15 mouse cellular contexts compared by ENCODE assay signal in the genomic region with DNA sequence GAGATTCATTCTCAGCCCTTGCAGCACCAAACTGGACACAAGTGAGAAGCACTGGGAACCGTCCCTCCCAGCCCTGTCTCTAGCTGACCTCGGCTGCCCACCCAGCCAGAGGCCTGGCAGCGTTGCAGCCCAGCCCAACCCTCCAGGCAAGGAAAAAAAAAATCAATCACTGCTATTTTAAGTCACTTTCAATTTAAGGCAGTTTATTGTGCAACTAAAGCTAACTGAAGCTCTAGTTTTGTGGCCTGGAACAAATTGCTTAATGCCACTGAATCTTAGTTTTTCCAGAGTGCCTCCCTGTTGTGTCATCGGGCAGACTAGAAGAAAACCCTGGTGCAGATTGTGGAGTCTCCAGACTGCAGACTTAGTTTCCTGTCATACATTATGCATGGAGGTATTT. TPM values are rescaled to one million over a fixed set of nuclear protein-coding genes. Genes with fewer than 3 reads are reported as not detected.
A peak's percentile ranks its signal among the peaks of the same experiment; 100 is the strongest.
DNase-seq lines count a peak whose midpoint lies in the region; ATAC-seq and TF ChIP-seq lines count a peak whose summit lies in the region.
"Had no signal": no experiment of that assay in that cellular context is flagged by ENCODE, and none has a peak within 500 bp of the region (broad histone marks: within the 10 kb centered on the region; RNA-seq: fewer than 3 reads in every experiment).

No protein-coding gene starts in this region.

- H3K4me3 ChIP-seq in lung, adult 2 months (replicated peaks; ENCODE audit: extremely low read depth, low read depth, low read length), result no peak overlapping the region
- no peak overlapping the region for H3K4me3 ChIP-seq in lung, embryonic 14.5 days (ENCODE audit: low read depth, low read length)
- no peak overlapping the region for H3K4me3 ChIP-seq in intestine, embryonic 15.5 days (replicated peaks)
- H3K4me3 ChIP-seq: midbrain, embryonic 12.5 days had no signal

- no peak overlapping the region for H3K4me2 ChIP-seq in lung, embryonic 14.5 days
- no peak overlapping the region for H3K4me2 ChIP-seq in intestine, embryonic 15.5 days (replicated peaks)
- H3K4me2 ChIP-seq: midbrain, embryonic 12.5 days had no signal

- no peak for ATAC-seq in lung, embryonic 14.5 days (ENCODE audit: insufficient read depth)
- no peak for ATAC-seq in intestine, embryonic 15.5 days
- ATAC-seq in monocyte, adult 5-6 weeks (replicated peaks; ENCODE audit: insufficient number of reproducible peaks, low FRiP score, low TSS enrichment, poor library complexity, severe bottlenecking), result no peak

- TF ChIP-seq POLR2A in lung, adult 2 months (IDR thresholded peaks at IDR 0.05; ENCODE audit: borderline replicate concordance, extremely low read depth, low read depth, low read length), result no peak

- no peak overlapping the region for H3K9ac ChIP-seq in lung, embryonic 14.5 days
- H3K9ac ChIP-seq in intestine, embryonic 15.5 days, result no peak overlapping the region
- H3K9ac ChIP-seq: midbrain, embryonic 12.5 days had no signal

- H3K27ac ChIP-seq in lung, embryonic 14.5 days (ENCODE audit: low read depth), result no peak overlapping the region
- no peak overlapping the region for H3K27ac ChIP-seq in intestine, embryonic 15.5 days
- H3K27ac ChIP-seq: midbrain, embryonic 12.5 days had no signal

- H3K36me3 ChIP-seq in lung, embryonic 14.5 days (ENCODE audit: insufficient read depth), result no peaks in the 10 kb centered on the region
- H3K36me3 ChIP-seq in intestine, embryonic 15.5 days, result no peaks in the 10 kb centered on the region
- H3K36me3 ChIP-seq: midbrain, embryonic 12.5 days had no signal

- WGBS in lung, adult 2 months, result 20% methylated on average over 4 of the region's 4 CpGs
- WGBS in lung, embryonic 14.5 days, result 43% methylated on average over 4 of the region's 4 CpGs
- 35% methylated on average over 4 of the region's 4 CpGs for WGBS in intestine, embryonic 15.5 days

- peak; percentile 17 to 73 for DNase-seq in adrenal gland, adult (ENCODE audit: inconsistent age in 2 of 2, low spot score in 1 of 2)
- DNase-seq in adrenal gland, postnatal 4 days (ENCODE audit: low spot score in 2 of 2), result no peak
- peak; percentile 37 to 43 for DNase-seq in lung, adult 18-20 months
- DNase-seq in lung, adult 2 months, result no peak
- peak; percentile 67 for DNase-seq in lung, embryonic 14.5 days
- DNase-seq in thymus, postnatal 0 days (ENCODE audit: low spot score), result no peak
- DNase-seq: cerebellum, adult 2 months; heart, postnatal 36 days had no signal

- H3K4me1 ChIP-seq in lung, adult 2 months (ENCODE audit: control insufficient read depth, insufficient read depth, low read length), result peaks cover 4% of the 10 kb centered on the region
- 0 out of 2 replicates have a peak, but pooled peaks cover 6% of the 10 kb centered on the region for H3K4me1 ChIP-seq in lung, embryonic 14.5 days (ENCODE audit: insufficient read depth)
- H3K4me1 ChIP-seq in intestine, embryonic 15.5 days (replicated peaks), result no peaks in the 10 kb centered on the region

- no peak for TF ChIP-seq CTCF in lung, adult 2 months (IDR thresholded peaks at IDR 0.05; ENCODE audit: insufficient read depth, low read length)
- TF ChIP-seq CTCF in lung, embryonic 14.5 days (IDR thresholded peaks at IDR 0.05; ENCODE audit: low read depth), result no peak

- H3K9me3 ChIP-seq in lung, embryonic 14.5 days (ENCODE audit: low read depth, low read length), result no peaks in the 10 kb centered on the region
- no peaks in the 10 kb centered on the region for H3K9me3 ChIP-seq in intestine, embryonic 15.5 days
- H3K9me3 ChIP-seq: midbrain, embryonic 12.5 days had no signal

- no peaks in the 10 kb centered on the region for H3K27me3 ChIP-seq in lung, embryonic 14.5 days (ENCODE audit: insufficient read depth, low read length)
- no peaks in the 10 kb centered on the region for H3K27me3 ChIP-seq in intestine, embryonic 15.5 days (replicated peaks)
- H3K27me3 ChIP-seq: midbrain, embryonic 12.5 days had no signal

RNA-seq across cellular contexts. Expression of gene Cpvl, which starts 17.0 kb away (rescaled TPM):
- under 1 TPM; 0.25 to 0.34 TPM for total RNA-seq in adrenal gland, postnatal 4 days (2021)
- not detected in 2 replicates for polyA plus RNA-seq in lung, adult 2 months (2012; rRNA removed)
- polyA plus RNA-seq in lung, embryonic 14.5 days (2014; fragmentation: Nextera tagmentation; extraction: Ambion mirVana), result 0.16 and 0.32 TPM in 2 replicates
- 0.09 and 0.35 TPM in 2 replicates for polyA plus RNA-seq in intestine, embryonic 15.5 days (2015; fragmentation: Nextera tagmentation; extraction: Ambion mirVana)
- not detected in 2 replicates for polyA plus RNA-seq in thymus, postnatal 0 days (2015; fragmentation: Nextera tagmentation; extraction: Ambion mirVana)
- not detected in 3 replicates for total RNA-seq in monocyte, adult 5-6 weeks (2017)
- total RNA-seq: heart, adult 8-10 months; heart, postnatal 36 days; left cerebral cortex, postnatal 25 days; MEL had no signal
- polyA plus RNA-seq: midbrain, embryonic 12.5 days; neural tube, embryonic 14.5 days had no signal

RNA-seq across cellular contexts. Expression of gene Chn2, which starts 43.8 kb away (rescaled TPM):
- 10 to 100 TPM; 10.7 to 11.1 TPM for total RNA-seq in adrenal gland, postnatal 4 days (2021)
- 8.5 and 12.5 TPM in 2 replicates for polyA plus RNA-seq in lung, adult 2 months (2012; rRNA removed)
- 16.4 and 18.1 TPM in 2 replicates for polyA plus RNA-seq in lung, embryonic 14.5 days (2014; fragmentation: Nextera tagmentation; extraction: Ambion mirVana)
- polyA plus RNA-seq in intestine, embryonic 15.5 days (2015; fragmentation: Nextera tagmentation; extraction: Ambion mirVana), result 19.7 and 20.8 TPM in 2 replicates
- 7.5 and 8.4 TPM in 2 replicates for polyA plus RNA-seq in thymus, postnatal 0 days (2015; fragmentation: Nextera tagmentation; extraction: Ambion mirVana)
- 21.5 to 41.1 TPM (median 21.7 TPM) in 3 replicates for total RNA-seq in monocyte, adult 5-6 weeks (2017)
- total RNA-seq: MEL had no signal

Comparison
In these comparisons a context has a peak if more than half of its experiments do, and no peak if none do; other contexts are left out.
1. DNase-seq: peak in adrenal gland, adult (2 of 2), lung, adult 18-20 months (2 of 2) and lung, embryonic 14.5 days (single experiment); none in adrenal gland, postnatal 4 days (0 of 2), lung, adult 2 months (single experiment) and thymus, postnatal 0 days (single experiment).